Mouse (Mus musculus) urinary bladder, postnatal 36 days (tissue): ENCODE results near the gene Anp32e.
"Not testable (repeated sequence)": the region's sequence is repeated elsewhere in the genome, so short reads cannot be mapped to it uniquely, and the experiment has no call there.

Experiments
- DNase-seq, 2 experiments: peaks; one replicate each; pipeline ENCODE4 v3.0.0; 2022; ENCODE audit warnings: low spot score in 2 of 2, mixed read lengths in 1 of 2

Gene Anp32e

GRCm38 (mm10) chr3:95972251-95972872 lies 43.3 kb downstream of the Anp32e start:
- DNase-seq: no peak

GRCm38 (mm10) chr3:95972873-95973634 lies 44.0 kb downstream of the Anp32e start:
- no peak for DNase-seq

- DNase-seq: no peak
Observed at GRCm38 (mm10) chr3:95977079-95977478, 48.0 kb downstream of the Anp32e start.

- DNase-seq: not testable (repeated sequence)
Observed at GRCm38 (mm10) chr3:95977587-95977986, 48.5 kb downstream of the Anp32e start.

- no peak for DNase-seq
Observed at GRCm38 (mm10) chr3:95978265-95978664, 49.2 kb downstream of the Anp32e start.

GRCm38 (mm10) chr3:95980276-95980970 lies 51.4 kb downstream of the Anp32e start:
- DNase-seq: no peak

- no peak for DNase-seq
Observed at GRCm38 (mm10) chr3:95982129-95982528, 53.1 kb downstream of the Anp32e start.

- DNase-seq: no peak
Observed at GRCm38 (mm10) chr3:95985209-95986000, 56.4 kb downstream of the Anp32e start.

- DNase-seq: no peak
Observed at GRCm38 (mm10) chr3:95986001-95986622, 57.1 kb downstream of the Anp32e start.

- DNase-seq: no peak
Observed at GRCm38 (mm10) chr3:95986984-95987383, 57.9 kb downstream of the Anp32e start.

- DNase-seq: no peak
Observed at GRCm38 (mm10) chr3:95987386-95988110, 58.5 kb downstream of the Anp32e start.

GRCm38 (mm10) chr3:95988138-95988537 lies 59.1 kb downstream of the Anp32e start:
- no peak for DNase-seq

GRCm38 (mm10) chr3:95988969-95989368 lies 59.9 kb downstream of the Anp32e start:
- no peak for DNase-seq

- DNase-seq: no peak
Observed at GRCm38 (mm10) chr3:95990413-95990941, 61.4 kb downstream of the Anp32e start.

- DNase-seq: no peak
Observed at GRCm38 (mm10) chr3:95992990-95993603, 64.1 kb downstream of the Anp32e start.

GRCm38 (mm10) chr3:95993881-95994280 lies 64.8 kb downstream of the Anp32e start:
- DNase-seq: no peak

- no peak for DNase-seq
Observed at GRCm38 (mm10) chr3:95994381-95994846, 65.4 kb downstream of the Anp32e start.

GRCm38 (mm10) chr3:95994975-95995801 lies 66.1 kb downstream of the Anp32e start:
- no peak for DNase-seq
